Mouse (Mus musculus) midbrain, embryonic 16.5 days (tissue): ENCODE data around the gene Clpsl2. TPM values are rescaled to one million over a fixed set of nuclear protein-coding genes. Genes with fewer than 3 reads are reported as not detected.

Source experiments
- ATAC-seq: fragments of 200-750 bp; cut with Nextera tagmentation; 2 replicates; pipeline ENCODE4 v1.8.0; 2017; ENCODE audit warnings: moderate TSS enrichment
- H3K27ac ChIP-seq: fragments of 300-500 bp; sonication (generic); 2 replicates; pipeline ENCODE4 v1.5.1; 2014; ENCODE audit warnings: mild to moderate bottlenecking, low read length, mixed read lengths
- H3K27me3 ChIP-seq: fragments of 300-500 bp; sonication (generic); 2 replicates; pipeline ENCODE4 v1.6.1; 2014; ENCODE audit warnings: low read depth, low read length, mixed read lengths; ENCODE audit not compliant: control insufficient read depth, insufficient read depth
- H3K36me3 ChIP-seq: fragments of 300-500 bp; sonication (generic); 2 replicates; pipeline ENCODE4 v1.6.1; 2014; ENCODE audit warnings: mild to moderate bottlenecking, low read length, moderate library complexity, mixed read lengths; ENCODE audit not compliant: control insufficient read depth, insufficient read depth
- H3K4me1 ChIP-seq: fragments of 300-500 bp; sonication (generic); 2 replicates; pipeline ENCODE4 v1.6.1; 2014; ENCODE audit warnings: mild to moderate bottlenecking, low read length, mixed read lengths; ENCODE audit not compliant: control insufficient read depth, insufficient read depth
- H3K4me2 ChIP-seq: fragments of 300-500 bp; sonication (generic); 2 replicates; pipeline ENCODE4 v1.6.1; 2014; ENCODE audit warnings: mild to moderate bottlenecking, low read length, mixed read lengths
- H3K4me3 ChIP-seq: fragments of 300-500 bp; sonication (generic); 2 replicates; pipeline ENCODE4 v1.5.1; 2014; ENCODE audit warnings: low read depth, mild to moderate bottlenecking, low read length, moderate library complexity, mixed read lengths
- H3K9ac ChIP-seq: fragments of 300-500 bp; sonication (generic); 2 replicates; pipeline ENCODE4 v1.6.1; 2014; ENCODE audit warnings: low read depth, low read length, mixed read lengths
- H3K9me3 ChIP-seq: fragments of 300-500 bp; sonication (generic); replicated peaks from 2 replicates; pipeline ENCODE4 v1.6.1; 2014; ENCODE audit warnings: mild to moderate bottlenecking, low read length, mixed read lengths; ENCODE audit not compliant: control insufficient read depth, poor library complexity, severe bottlenecking
- WGBS: fragments of 180-500 bp; shearing (Covaris S2); extraction: QIAGEN DNeasy Blood & Tissue Kit; methylation state at CpG from one replicate; pipeline ENCODE4 v1.1.7; 2014; 5-methylcytosine and 5-hydroxymethylcytosine counted together
- polyA plus RNA-seq: library from polyadenylated mRNA; unstranded; fragments of >200 nt; fragmentation: Nextera tagmentation; extraction: Ambion mirVana; gene quantifications from 2 replicates; pipeline ENCODE4 v1.2.1, GENCODE M21; 2015

Gene Clpsl2
- polyA plus RNA-seq, 1 experiment from 2014 or later = not detected

GRCm38 (mm10) chr17:28586509-28586908 is 37.3 kb downstream of the Clpsl2 start:
- WGBS = 96% methylated on average over 3 of the region's 3 CpGs

GRCm38 (mm10) chr17:28588591-28588990 is 39.4 kb downstream of the Clpsl2 start:
- H3K4me3 ChIP-seq = no peak overlapping the region
- no peak overlapping the region for H3K9ac ChIP-seq
- WGBS = 87% methylated on average over 2 of the region's 2 CpGs
- H3K9me3 ChIP-seq = no peaks in the 10 kb centered on the region
- no peak overlapping the region for H3K4me2 ChIP-seq
- H3K27me3 ChIP-seq = no peaks in the 10 kb centered on the region
- H3K4me1 ChIP-seq = no peaks in the 10 kb centered on the region
- peaks cover 23% of the 10 kb centered on the region for H3K36me3 ChIP-seq
- ATAC-seq = no peak
- H3K27ac ChIP-seq = no peak overlapping the region

More at GRCm38 (mm10) chr17:28586509-28586908, 37.3 kb downstream of the Clpsl2 start:
- Histone ChIP-seq H3K9me3 (no peaks in the 10 kb centered on the region), H3K4me3 (no peak overlapping the region), H3K9ac (no peak overlapping the region), H3K4me1 (no peaks in the 10 kb centered on the region), H3K4me2 (no peak overlapping the region), H3K27ac (no peak overlapping the region), H3K27me3 (no peaks in the 10 kb centered on the region), H3K36me3 (peaks cover 16% of the 10 kb centered on the region)
- no peak for ATAC-seq

- no peak for ATAC-seq
- no peak overlapping the region for H3K4me2 ChIP-seq
- H3K4me3 ChIP-seq = no peak overlapping the region
- H3K4me1 ChIP-seq = no peaks in the 10 kb centered on the region
- H3K27me3 ChIP-seq = no peaks in the 10 kb centered on the region
- WGBS = 92% methylated on average over 3 of the region's 3 CpGs
- H3K9ac ChIP-seq = no peak overlapping the region
- no peaks in the 10 kb centered on the region for H3K9me3 ChIP-seq
- no peak overlapping the region for H3K27ac ChIP-seq
- H3K36me3 ChIP-seq = peaks cover 27% of the 10 kb centered on the region
These were observed 41.4 kb downstream of the Clpsl2 start for GRCm38 (mm10) chr17:28590596-28590995.

DNA sequence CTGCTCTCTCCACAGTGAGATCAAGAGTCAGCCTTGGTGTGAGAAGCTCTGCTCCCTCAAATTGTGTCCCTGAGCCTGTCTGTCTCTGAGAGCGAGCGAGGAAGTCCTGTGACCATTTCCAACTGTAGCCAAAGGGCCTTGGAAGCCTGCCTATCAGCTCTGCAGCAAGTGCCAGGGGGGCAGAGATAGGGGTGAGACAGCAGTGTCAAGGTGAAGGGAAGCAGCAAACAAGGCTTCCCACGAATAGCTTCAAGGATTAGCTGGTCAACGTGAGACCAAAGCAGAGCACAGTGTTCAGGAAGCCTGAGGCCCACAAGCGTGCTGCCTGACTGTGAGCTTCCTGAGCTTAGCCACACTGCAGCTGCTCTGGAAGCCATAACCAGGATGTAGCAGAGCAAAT is 42.3 kb downstream of the Clpsl2 start:
- Histone ChIP-seq H3K4me1 (no peaks in the 10 kb centered on the region), H3K4me2 (no peak overlapping the region), H3K9ac (no peak overlapping the region), H3K4me3 (no peak overlapping the region), H3K27me3 (no peaks in the 10 kb centered on the region), H3K9me3 (no peaks in the 10 kb centered on the region), H3K36me3 (peaks cover 31% of the 10 kb centered on the region), H3K27ac (no peak overlapping the region)
- whole genome bisulfite sequencing = 94% methylated on average over 5 of the region's 5 CpGs
- ATAC-seq = no peak

- ATAC-seq = no peak
- Histone ChIP-seq H3K4me3 (no peak overlapping the region), H3K4me1 (no peaks in the 10 kb centered on the region), H3K4me2 (no peak overlapping the region), H3K36me3 (peaks cover 37% of the 10 kb centered on the region), H3K27me3 (no peaks in the 10 kb centered on the region), H3K9ac (no peak overlapping the region), H3K27ac (no peak overlapping the region), H3K9me3 (no peaks in the 10 kb centered on the region)
- WGBS = 19% methylated on average over 4 of the region's 4 CpGs
These were observed 43.8 kb downstream of the Clpsl2 start for GRCm38 (mm10) chr17:28592998-28593397.

DNA sequence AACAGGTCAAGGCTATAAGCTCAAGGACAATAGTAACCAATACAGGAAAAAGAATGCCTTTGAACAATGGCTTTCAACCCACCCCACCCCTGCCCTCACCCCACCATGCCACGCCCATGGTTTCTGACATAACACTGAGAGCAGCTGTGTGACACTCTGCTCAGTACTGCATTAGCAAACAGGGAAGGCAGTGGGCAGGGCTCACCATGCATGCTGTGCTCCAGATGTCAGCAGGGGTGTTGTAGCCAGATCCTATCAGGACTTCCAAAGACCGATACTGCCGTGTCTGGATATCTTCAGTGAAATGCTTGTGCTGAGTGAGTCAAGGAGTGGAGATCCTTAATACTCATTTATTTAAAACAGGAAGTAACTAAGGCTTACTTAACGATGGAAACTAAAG is 44.8 kb downstream of the Clpsl2 start:
- Histone ChIP-seq H3K4me2 (no peak overlapping the region), H3K4me1 (no peaks in the 10 kb centered on the region), H3K9me3 (no peaks in the 10 kb centered on the region), H3K27ac (no peak overlapping the region), H3K27me3 (no peaks in the 10 kb centered on the region), H3K4me3 (no peak overlapping the region), H3K36me3 (peaks cover 38% of the 10 kb centered on the region), H3K9ac (no peak overlapping the region)
- no peak for ATAC-seq
- WGBS = 85% methylated on average over 4 of the region's 4 CpGs

DNA sequence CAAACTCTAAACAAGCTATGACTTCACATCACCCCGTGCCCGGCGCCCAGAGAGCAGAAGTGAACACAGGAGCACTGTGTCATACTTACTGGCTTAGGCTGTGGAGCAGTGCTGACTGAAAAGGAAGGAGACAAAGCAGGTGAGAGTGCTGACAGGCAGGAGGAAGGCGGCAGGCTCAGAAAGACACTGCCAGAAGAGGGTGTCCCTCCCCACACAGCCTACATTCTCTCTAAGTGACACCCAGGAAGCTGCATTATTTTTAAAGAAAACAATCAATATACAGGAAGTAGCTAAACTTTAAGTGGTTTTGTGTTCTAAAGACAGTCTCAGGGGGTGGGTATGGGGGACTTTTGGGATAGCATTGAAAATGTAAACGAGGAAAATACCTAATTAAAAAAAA is 51.6 kb downstream of the Clpsl2 start:
- Histone ChIP-seq H3K4me1 (no peaks in the 10 kb centered on the region), H3K9ac (no peak overlapping the region), H3K9me3 (no peaks in the 10 kb centered on the region), H3K4me3 (no peak overlapping the region), H3K36me3 (peaks cover 57% of the 10 kb centered on the region), H3K27me3 (no peaks in the 10 kb centered on the region), H3K4me2 (no peak overlapping the region), H3K27ac (no peak overlapping the region)
- no peak for ATAC-seq
- 95% methylated on average over 5 of the region's 5 CpGs for WGBS

- Histone ChIP-seq H3K9me3 (no peaks in the 10 kb centered on the region), H3K9ac (no peak overlapping the region), H3K4me2 (no peak overlapping the region), H3K27me3 (no peaks in the 10 kb centered on the region), H3K4me3 (no peak overlapping the region), H3K36me3 (peaks cover 59% of the 10 kb centered on the region), H3K4me1 (no peaks in the 10 kb centered on the region), H3K27ac (no peak overlapping the region)
- ATAC-seq = no peak
- 85% methylated on average over 9 of the region's 9 CpGs for WGBS
These were observed 52.5 kb downstream of the Clpsl2 start for GRCm38 (mm10) chr17:28601557-28602250.
